Mouse (Mus musculus) ES-E14 (cell line): Measurements from ENCODE around the gene Tmem233.

Experiments used
- CHD2 ChIP-seq: IDR thresholded peaks from 2 replicates; pipeline ENCODE4 v1.6.1; 2014; ENCODE audit warnings: mild to moderate bottlenecking, low read depth, low read length, inconsistent platforms
- HCFC1 ChIP-seq: IDR thresholded peaks from 2 replicates; pipeline ENCODE4 v1.6.1; 2012; ENCODE audit warnings: low read length, inconsistent platforms, borderline replicate concordance; ENCODE audit not compliant: insufficient read depth
- MAFK ChIP-seq: IDR thresholded peaks from 2 replicates; pipeline ENCODE4 v1.6.1; 2014; ENCODE audit warnings: mild to moderate bottlenecking, low read depth, low read length, inconsistent platforms; ENCODE audit not compliant: insufficient read depth
- ZC3H11A ChIP-seq: IDR thresholded peaks from 2 replicates; pipeline ENCODE4 v1.6.1; 2012; ENCODE audit warnings: low read depth, mild to moderate bottlenecking, inconsistent platforms, low read length, borderline replicate concordance
- ZNF384 ChIP-seq: IDR thresholded peaks from 2 replicates; pipeline ENCODE4 v1.6.1; 2012; ENCODE audit warnings: low read depth, low read length, inconsistent platforms

DNA sequence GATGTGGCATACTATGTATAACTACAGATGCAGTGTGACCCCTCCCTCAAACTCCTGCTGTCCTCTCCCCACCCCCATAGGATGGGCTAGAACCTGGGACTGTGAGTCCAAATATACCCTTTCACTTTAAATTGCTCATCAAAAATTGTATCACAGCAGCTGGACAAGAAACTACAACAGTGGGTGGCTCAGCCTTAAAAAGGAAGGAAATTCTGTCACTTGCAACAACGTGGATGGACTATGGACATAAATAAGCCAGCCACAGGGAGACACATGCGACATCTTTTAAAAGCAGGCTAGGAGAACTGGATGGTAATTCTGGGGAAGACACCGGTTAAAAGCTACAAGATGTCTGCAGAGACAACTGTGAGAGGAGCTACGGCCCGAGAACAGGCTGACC, 66.5 kb downstream of the Tmem233 start:
- no peak for TF ChIP-seq ZC3H11A
- no peak for TF ChIP-seq HCFC1
- TF ChIP-seq MAFK: no peak
- no peak for TF ChIP-seq ZNF384
- TF ChIP-seq CHD2: no peak
